Mouse (Mus musculus) induced T-regulatory cell, adult 2 months (primary cell): ENCODE data around the gene Erich6.

Source experiments
- DNase-seq: peaks from one replicate; pipeline ENCODE4 v3.0.0-alpha.2; 2012; ENCODE audit warnings: low read depth

The Erich6 gene

GRCm38 (mm10) chr3:58636406-58637295 is at the start of gene Erich6:
Gene Erich6 (minus strand): TSS chr3:58637207.
- DNase-seq, result no peak

- no peak for DNase-seq
Observed at GRCm38 (mm10) chr3:58686206-58686921, 49.4 kb upstream of the Erich6 start.

- DNase-seq, result no peak
Observed at GRCm38 (mm10) chr3:58685396-58685795, 48.4 kb upstream of the Erich6 start.

GRCm38 (mm10) chr3:58683346-58683745 is 46.3 kb upstream of the Erich6 start:
- DNase-seq, result no peak

GRCm38 (mm10) chr3:58682336-58682735 is 45.3 kb upstream of the Erich6 start:
- DNase-seq, result no peak

- no peak for DNase-seq
Observed at GRCm38 (mm10) chr3:58681831-58682230, 44.8 kb upstream of the Erich6 start.

- no peak for DNase-seq
Observed at GRCm38 (mm10) chr3:58680943-58681637, 44.1 kb upstream of the Erich6 start.

GRCm38 (mm10) chr3:58679996-58680395 is 43.0 kb upstream of the Erich6 start:
- no peak for DNase-seq

GRCm38 (mm10) chr3:58678905-58679304 is 41.9 kb upstream of the Erich6 start:
- DNase-seq, result no peak

GRCm38 (mm10) chr3:58678384-58678783 is 41.4 kb upstream of the Erich6 start:
- DNase-seq, result no peak

GRCm38 (mm10) chr3:58677615-58678014 is 40.6 kb upstream of the Erich6 start:
- no peak for DNase-seq

GRCm38 (mm10) chr3:58673295-58673694 is 36.3 kb upstream of the Erich6 start:
- DNase-seq, result no peak

- DNase-seq, result no peak
Observed at GRCm38 (mm10) chr3:58672481-58673183, 35.6 kb upstream of the Erich6 start.

GRCm38 (mm10) chr3:58671616-58672250 is 34.7 kb upstream of the Erich6 start:
- no peak for DNase-seq

GRCm38 (mm10) chr3:58663970-58664369 is 27.0 kb upstream of the Erich6 start:
- DNase-seq, result no peak

GRCm38 (mm10) chr3:58660636-58661035 is 23.6 kb upstream of the Erich6 start:
- no peak for DNase-seq

- peak; percentile 88 for DNase-seq
Observed at GRCm38 (mm10) chr3:58657356-58657755, 20.3 kb upstream of the Erich6 start.

GRCm38 (mm10) chr3:58655362-58656130 is 18.5 kb upstream of the Erich6 start:
- peak; percentile 79 for DNase-seq

GRCm38 (mm10) chr3:58653907-58654306 is 16.9 kb upstream of the Erich6 start:
- peak; percentile 52 for DNase-seq

- DNase-seq, result no peak
Observed at GRCm38 (mm10) chr3:58650328-58650727, 13.3 kb upstream of the Erich6 start.

- DNase-seq, result no peak
Observed at GRCm38 (mm10) chr3:58647179-58647578, 10.2 kb upstream of the Erich6 start.
